Mouse (Mus musculus) liver, embryonic 16.5 days (tissue): ENCODE data around the gene Arl3. TPM values are rescaled to one million over a fixed set of nuclear protein-coding genes. Genes with fewer than 3 reads are reported as not detected.

Source experiments
- ATAC-seq: fragments of 200-750 bp; cut with Nextera tagmentation; 2 replicates; pipeline ENCODE4 v1.8.0; 2017; ENCODE audit warnings: low read depth, mild to moderate bottlenecking, moderate number of reproducible peaks, moderate library complexity
- H3K27ac ChIP-seq: fragments of 300-500 bp; sonication (generic); 2 replicates; pipeline ENCODE4 v1.5.1; 2014; ENCODE audit warnings: mild to moderate bottlenecking, low read length
- H3K27me3 ChIP-seq: fragments of 300-500 bp; sonication (generic); 2 replicates; pipeline ENCODE4 v1.6.1; 2014; ENCODE audit warnings: low read depth, low read length, mixed read lengths; ENCODE audit not compliant: control insufficient read depth, insufficient read depth
- H3K36me3 ChIP-seq: fragments of 300-500 bp; sonication (generic); 2 replicates; pipeline ENCODE4 v1.6.1; 2014; ENCODE audit warnings: mild to moderate bottlenecking; ENCODE audit not compliant: control insufficient read depth, insufficient read depth
- H3K4me1 ChIP-seq: fragments of 300-500 bp; sonication (generic); 2 replicates; pipeline ENCODE4 v1.6.1; 2014; ENCODE audit warnings: low read depth, low read length, mixed read lengths; ENCODE audit not compliant: control insufficient read depth
- H3K4me2 ChIP-seq: fragments of 300-500 bp; sonication (generic); 2 replicates; pipeline ENCODE4 v1.6.1; 2014; ENCODE audit warnings: low read depth, low read length, mixed read lengths
- H3K4me3 ChIP-seq: fragments of 300-500 bp; sonication (generic); 2 replicates; pipeline ENCODE4 v1.5.1; 2014; ENCODE audit warnings: low read depth, mild to moderate bottlenecking, low read length
- H3K9ac ChIP-seq: fragments of 300-500 bp; sonication (generic); 2 replicates; pipeline ENCODE4 v1.6.1; 2014; ENCODE audit warnings: low read depth, low read length
- H3K9me3 ChIP-seq: fragments of 300-500 bp; sonication (generic); replicated peaks from 2 replicates; pipeline ENCODE4 v1.6.1; 2016; ENCODE audit warnings: low read length; ENCODE audit not compliant: control insufficient read depth
- WGBS: fragments of 180-500 bp; shearing (Covaris S2); extraction: QIAGEN DNeasy Blood & Tissue Kit; methylation state at CpG from one replicate; pipeline ENCODE4 v1.1.7; 2014; ENCODE audit not compliant: insufficient replicate concordance; 5-methylcytosine and 5-hydroxymethylcytosine counted together
- polyA plus RNA-seq: library from polyadenylated mRNA; unstranded; fragments of >200 nt; fragmentation: Nextera tagmentation; extraction: Ambion mirVana; gene quantifications from 2 replicates; pipeline ENCODE4 v1.2.1, GENCODE M21; 2015

The Arl3 gene
- polyA plus RNA-seq, 1 experiment from 2014 or later: 23.6 TPM

DNA sequence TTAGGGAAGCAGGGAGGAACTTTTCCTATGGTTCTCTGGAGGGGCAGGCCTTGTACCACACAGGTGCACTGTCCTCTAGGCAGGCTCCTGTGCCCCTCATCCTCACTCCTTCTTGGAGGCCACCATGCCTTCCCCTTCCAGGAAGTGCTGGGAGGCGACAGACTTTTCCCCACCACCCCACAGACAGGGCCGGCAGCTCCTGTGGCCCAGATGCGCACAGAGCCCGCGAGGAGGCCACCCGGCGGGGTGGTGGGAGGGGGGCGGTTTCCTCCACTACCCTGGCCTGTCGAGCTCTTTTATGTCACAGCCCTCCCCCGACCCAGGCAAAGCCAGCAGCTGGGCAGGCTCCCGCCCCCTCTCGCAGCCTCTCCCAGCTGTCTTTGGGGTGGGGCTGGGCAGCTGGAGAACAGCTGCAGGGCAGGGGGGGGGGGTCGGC is 54.6 kb downstream of the Arl3 start:
- Histone ChIP-seq H3K27ac (no peak overlapping the region), H3K4me1 (peaks cover 25% of the 10 kb centered on the region), H3K4me2 (peak overlapping the region; percentile 33; the same call in 1 of the 2 replicates), H3K36me3 (peaks cover 18% of the 10 kb centered on the region), H3K27me3 (peaks cover 6% of the 10 kb centered on the region), H3K9ac (no peak overlapping the region), H3K9me3 (no peaks in the 10 kb centered on the region), H3K4me3 (no peak overlapping the region)
- 2% methylated on average over 11 of the region's 13 CpGs for WGBS
- ATAC-seq: peak; percentile 23

DNA sequence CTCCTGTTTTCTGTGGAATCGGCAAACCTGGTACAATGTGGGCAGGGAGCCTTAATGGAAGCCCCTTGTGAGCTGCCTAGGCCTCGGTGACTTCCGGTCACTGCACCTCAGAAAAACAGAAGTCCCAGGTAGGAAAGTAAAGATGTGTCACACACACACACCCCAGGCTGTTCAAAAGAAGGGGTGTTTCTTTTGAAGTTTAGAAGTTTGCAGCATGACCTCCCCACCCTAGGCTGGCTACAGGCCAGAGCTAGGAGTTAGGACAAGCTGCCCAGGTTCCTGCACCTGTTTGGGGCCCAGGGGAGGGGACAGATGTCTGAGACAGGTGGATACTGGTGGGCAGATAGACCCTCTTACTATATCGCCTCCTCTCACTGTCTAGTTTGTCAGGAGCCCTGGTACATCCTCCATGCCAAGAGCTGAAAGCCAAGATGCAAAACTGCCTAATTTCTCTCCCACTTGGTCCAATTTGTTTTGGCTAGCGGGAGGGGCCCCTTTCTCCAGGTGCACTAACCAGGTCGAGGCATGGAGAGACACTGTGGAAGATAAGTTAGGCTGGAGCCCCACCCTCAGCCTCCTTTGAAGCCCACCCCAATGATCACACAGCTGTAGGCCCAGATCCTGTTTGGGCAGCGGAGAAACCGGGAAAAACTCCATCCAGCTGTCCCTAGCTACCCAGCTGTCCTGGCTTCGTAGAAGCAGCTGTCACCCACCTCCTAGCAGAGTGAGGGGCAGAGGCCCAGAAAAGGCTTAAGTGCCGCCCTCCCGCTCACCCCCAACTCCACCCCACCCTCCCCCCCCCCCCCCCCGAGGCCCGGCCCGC is 55.3 kb downstream of the Arl3 start:
- Histone ChIP-seq H3K27me3 (peaks cover 3% of the 10 kb centered on the region; the same call in 1 of the 2 replicates), H3K9me3 (no peaks in the 10 kb centered on the region), H3K4me2 (peak overlapping the region; percentile 33; the same call in 1 of the 2 replicates), H3K4me1 (peaks cover 20% of the 10 kb centered on the region), H3K9ac (no peak overlapping the region), H3K36me3 (peaks cover 24% of the 10 kb centered on the region), H3K4me3 (no peak overlapping the region), H3K27ac (no peak overlapping the region)
- ATAC-seq: no peak
- WGBS: 30% methylated on average over 11 of the region's 14 CpGs

DNA sequence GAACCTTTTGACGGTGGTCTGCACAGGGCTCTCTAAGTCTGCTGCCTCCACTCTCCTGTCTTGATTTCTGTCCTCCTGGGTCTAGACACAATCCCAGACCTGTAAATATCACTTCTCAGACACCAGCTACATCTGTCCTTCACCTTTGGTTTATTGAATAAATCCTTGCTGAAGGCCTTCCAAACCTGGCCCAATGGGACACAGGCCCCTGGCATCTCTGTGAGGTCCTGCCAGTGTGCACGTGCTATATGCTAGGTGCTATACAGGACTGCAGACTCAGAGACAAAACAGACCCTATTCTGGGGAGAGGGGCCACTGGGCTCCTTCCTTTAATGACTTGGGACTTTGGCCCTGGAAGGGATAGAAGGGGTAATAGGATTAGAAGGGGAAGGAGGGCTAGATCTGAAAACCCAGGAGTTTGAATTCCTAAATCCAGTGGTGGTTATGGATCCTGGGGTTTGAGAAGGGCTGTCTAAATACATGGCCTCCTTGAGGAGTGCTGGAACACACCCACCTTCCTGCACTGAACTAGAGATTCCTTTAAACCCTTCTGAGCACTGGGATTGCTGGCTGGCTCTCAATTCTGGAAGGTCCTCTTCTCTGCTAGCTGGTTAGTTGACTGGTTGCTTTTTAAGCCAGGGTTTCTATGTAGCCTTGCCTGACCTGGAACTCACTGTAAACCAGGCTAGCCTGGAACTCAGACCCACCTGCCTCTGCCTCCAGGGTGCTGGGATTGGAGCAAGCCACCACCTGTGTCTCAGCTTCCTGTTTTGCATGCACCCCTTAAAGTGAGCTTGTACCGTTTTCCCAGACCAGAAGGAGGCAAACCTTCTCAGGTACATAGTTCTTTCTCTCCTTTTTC is 56.1 kb downstream of the Arl3 start:
- Histone ChIP-seq H3K9me3 (no peaks in the 10 kb centered on the region), H3K9ac (no peak overlapping the region), H3K27me3 (no peaks in the 10 kb centered on the region), H3K4me1 (peaks cover 15% of the 10 kb centered on the region), H3K36me3 (peaks cover 28% of the 10 kb centered on the region), H3K4me3 (no peak overlapping the region), H3K4me2 (no peak overlapping the region), H3K27ac (no peak overlapping the region)
- no peak for ATAC-seq
- 56% methylated on average over 3 of the region's 3 CpGs for WGBS

DNA sequence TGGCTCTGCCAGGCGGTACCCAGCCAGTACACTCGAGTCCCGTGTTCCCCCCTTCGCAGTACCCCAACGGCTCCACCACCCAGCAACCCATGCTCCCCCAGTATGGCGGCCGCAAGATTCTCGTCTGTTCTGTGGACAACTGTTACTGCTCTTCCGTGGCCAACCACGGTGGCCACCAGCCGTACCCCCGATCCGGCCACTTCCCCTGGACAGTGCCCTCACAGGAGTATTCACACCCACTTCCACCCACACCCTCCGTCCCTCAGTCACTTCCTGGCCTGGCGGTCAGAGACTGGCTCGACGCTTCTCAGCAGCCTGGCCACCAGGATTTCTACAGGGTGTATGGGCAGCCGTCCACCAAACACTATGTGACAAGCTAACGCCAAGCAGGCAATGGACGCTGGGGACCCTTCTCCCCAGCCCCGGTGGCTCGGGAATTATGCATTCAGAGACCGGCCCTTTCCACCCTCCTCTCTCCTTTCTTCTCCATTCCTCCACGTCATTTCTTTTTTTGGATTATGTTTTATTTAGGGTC is 57.6 kb downstream of the Arl3 start:
- Histone ChIP-seq H3K9ac (no peak overlapping the region), H3K9me3 (no peaks in the 10 kb centered on the region), H3K4me1 (peaks cover 21% of the 10 kb centered on the region), H3K27me3 (no peaks in the 10 kb centered on the region), H3K4me2 (no peak overlapping the region), H3K4me3 (no peak overlapping the region), H3K36me3 (peaks cover 28% of the 10 kb centered on the region), H3K27ac (no peak overlapping the region)
- 84% methylated on average over 24 of the region's 24 CpGs for WGBS
- no peak for ATAC-seq

DNA sequence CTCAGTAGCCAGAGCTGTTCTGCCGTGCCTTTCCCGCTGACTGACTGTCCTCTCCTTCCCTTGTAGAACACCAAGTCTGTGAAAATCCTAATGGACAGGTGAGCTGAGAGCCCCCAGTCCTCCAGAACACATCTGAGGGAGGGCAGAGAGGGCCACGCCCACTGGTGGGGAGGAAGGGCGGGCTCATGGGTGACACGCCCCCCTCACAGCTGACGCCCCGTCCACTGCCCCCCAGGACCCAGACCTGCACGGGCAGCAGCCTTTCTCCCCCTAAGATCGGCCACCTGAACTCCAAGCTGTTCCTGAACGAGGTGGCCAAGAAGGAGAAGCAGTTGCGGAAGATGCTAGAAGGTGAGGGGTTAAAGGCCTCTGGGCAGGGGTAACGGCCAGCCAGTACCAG is 58.6 kb downstream of the Arl3 start:
- H3K9me3 ChIP-seq: no peaks in the 10 kb centered on the region
- H3K4me3 ChIP-seq: no peak overlapping the region
- H3K4me1 ChIP-seq: peaks cover 31% of the 10 kb centered on the region
- no peak overlapping the region for H3K9ac ChIP-seq
- WGBS: 69% methylated on average over 12 of the region's 12 CpGs
- H3K36me3 ChIP-seq: peaks cover 30% of the 10 kb centered on the region
- H3K4me2 ChIP-seq: no peak overlapping the region
- no peaks in the 10 kb centered on the region for H3K27me3 ChIP-seq
- no peak overlapping the region for H3K27ac ChIP-seq
- ATAC-seq: no peak

DNA sequence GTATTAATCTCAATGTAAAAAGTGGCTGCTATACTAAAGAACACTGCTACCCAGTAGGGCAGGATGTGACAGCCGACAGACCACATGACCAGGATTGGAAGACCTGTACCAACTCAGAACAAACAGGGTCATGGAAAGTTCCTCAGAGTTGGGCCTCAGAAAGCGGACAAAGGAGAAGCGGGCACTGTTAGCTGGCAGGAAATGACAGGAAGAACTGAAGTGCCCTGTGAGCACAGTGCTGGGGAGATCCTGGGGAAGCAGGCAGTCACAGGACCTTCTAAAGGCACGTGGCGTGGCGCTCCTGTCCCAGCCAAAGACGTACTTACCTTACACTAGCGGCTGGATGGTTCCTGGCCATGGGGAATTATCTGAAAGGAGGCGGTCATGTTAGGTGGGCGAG is 61.7 kb downstream of the Arl3 start:
- peak; percentile 49 for ATAC-seq
- H3K27ac ChIP-seq: peak overlapping the region; percentile 37; the same call in 1 of the 2 replicates

DNA sequence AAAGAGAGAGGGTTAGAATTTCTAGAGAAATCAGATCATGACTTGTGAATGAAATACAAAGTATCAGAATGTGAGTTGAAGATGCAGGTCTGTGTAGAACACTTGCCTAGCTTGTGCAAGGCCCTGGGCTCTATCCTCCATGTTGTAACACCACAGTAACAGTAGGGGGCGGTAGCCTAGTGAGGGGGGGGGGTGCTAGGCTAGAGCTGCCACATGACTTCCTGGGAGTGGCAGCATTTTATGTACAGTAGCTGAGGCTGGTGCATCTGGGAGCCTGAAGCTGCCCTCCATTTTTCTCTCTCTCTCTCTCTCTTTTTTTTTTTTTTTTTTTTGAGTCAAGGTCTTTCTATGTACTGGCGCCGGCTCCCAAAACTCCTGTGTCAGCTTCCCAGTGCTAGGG is 62.2 kb downstream of the Arl3 start:
- H3K27ac ChIP-seq: peak overlapping the region; percentile 37; the same call in 1 of the 2 replicates
- H3K4me3 ChIP-seq: no peak overlapping the region
- H3K36me3 ChIP-seq: peaks cover 34% of the 10 kb centered on the region
- no peaks in the 10 kb centered on the region for H3K9me3 ChIP-seq
- no peak overlapping the region for H3K4me2 ChIP-seq
- H3K4me1 ChIP-seq: peaks cover 50% of the 10 kb centered on the region
- no peaks in the 10 kb centered on the region for H3K27me3 ChIP-seq
- H3K9ac ChIP-seq: no peak overlapping the region
- 52% methylated on average over 3 of the region's 3 CpGs for WGBS
- ATAC-seq: peak; percentile 14

More for the DNA sequence above, 61.7 kb downstream of the Arl3 start:
- no peaks in the 10 kb centered on the region for H3K27me3 ChIP-seq
- no peak overlapping the region for H3K9ac ChIP-seq
- H3K4me3 ChIP-seq: no peak overlapping the region
- WGBS: 67% methylated on average over 10 of the region's 10 CpGs
- peaks cover 34% of the 10 kb centered on the region for H3K36me3 ChIP-seq
- H3K4me2 ChIP-seq: no peak overlapping the region
- no peaks in the 10 kb centered on the region for H3K9me3 ChIP-seq
- H3K4me1 ChIP-seq: peaks cover 46% of the 10 kb centered on the region

DNA sequence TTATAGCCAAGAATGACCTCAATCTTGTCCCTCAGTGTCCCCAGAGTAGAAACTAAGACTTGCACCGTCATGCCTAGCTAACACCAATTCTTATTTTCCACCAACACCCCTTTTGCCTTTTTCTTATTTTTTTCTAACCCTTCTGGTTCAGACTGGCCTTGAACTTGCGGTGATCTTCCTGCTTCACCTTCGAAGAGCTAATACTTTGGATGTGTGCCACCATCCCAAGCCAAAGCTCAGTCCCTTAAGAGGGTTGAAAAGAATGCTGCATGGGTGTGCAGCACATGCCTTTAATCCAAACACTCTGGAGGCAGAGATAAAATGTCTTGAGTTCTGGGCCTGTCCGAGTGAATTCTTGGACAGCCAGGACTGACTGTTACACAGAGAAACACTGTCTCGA is 62.6 kb downstream of the Arl3 start:
- Histone ChIP-seq H3K27ac (peak overlapping the region; percentile 37; the same call in 1 of the 2 replicates), H3K27me3 (no peaks in the 10 kb centered on the region), H3K9ac (no peak overlapping the region), H3K4me1 (peaks cover 54% of the 10 kb centered on the region), H3K9me3 (no peaks in the 10 kb centered on the region), H3K4me3 (no peak overlapping the region), H3K36me3 (peaks cover 33% of the 10 kb centered on the region), H3K4me2 (no peak overlapping the region)
- 60% methylated on average over 5 of the region's 5 CpGs for WGBS
- ATAC-seq: no peak
